Mouse (Mus musculus): ENCODE measurements at regions not wholly inside any gene's neighbourhood (a gene's known extent, or its start where the extent isn't known, plus 50 kb on each side); places are given as distances from the start of the nearest gene placed in this dataset.

- no peak for TF ChIP-seq POLR2A (IDR thresholded peaks at IDR 0.05; ENCODE audit: insufficient read length, low read depth)
- no peak for TF ChIP-seq USF1 (IDR thresholded peaks at IDR 0.05; ENCODE audit: low read depth)
- TF ChIP-seq MAX (IDR thresholded peaks at IDR 0.05; ENCODE audit: low read depth), result no peak
- no peak for TF ChIP-seq SRF (IDR thresholded peaks at IDR 0.05; ENCODE audit: control insufficient read depth, insufficient read length, low read depth)
- TF ChIP-seq CEBPB (IDR thresholded peaks at IDR 0.05; ENCODE audit: insufficient read depth, poor library complexity, severe bottlenecking), result no peak
- no peak for TF ChIP-seq POLR2AphosphoS2 (IDR thresholded peaks at IDR 0.05; ENCODE audit: insufficient read length, low read depth)
Observed at GRCm38 (mm10) chr4:150774289-150774914, 79.3 kb upstream of the Errfi1 start.

Measured in myocyte (in vitro differentiated cells).